Mouse (Mus musculus) megakaryocyte, embryonic 14.5 days (primary cell): ENCODE measurements at regions not wholly inside any gene's neighbourhood (a gene's known extent, or its start where the extent isn't known, plus 50 kb on each side); places are given as distances from the start of the nearest gene placed in this dataset.

Experiments
- H3K27me3 ChIP-seq: replicated peaks from 2 replicates; pipeline ENCODE3; 2012; ENCODE audit warnings: inconsistent platforms
- H3K36me3 ChIP-seq: replicated peaks from 2 replicates; pipeline ENCODE3; 2012; ENCODE audit warnings: low read length, inconsistent platforms, mixed read lengths
- H3K4me1 ChIP-seq: 2 replicates; pipeline ENCODE4 v1.6.1; 2012; ENCODE audit warnings: inconsistent platforms
- H3K4me3 ChIP-seq: replicated peaks from 2 replicates; pipeline ENCODE3; 2012; ENCODE audit warnings: moderate library complexity, mild to moderate bottlenecking, inconsistent platforms
- H3K9me3 ChIP-seq: 2 replicates; pipeline ENCODE4 v1.6.1; 2012; ENCODE audit warnings: inconsistent platforms
- FLI1 ChIP-seq: IDR thresholded peaks from 2 replicates; pipeline ENCODE4 v1.6.1; 2012; ENCODE audit warnings: low read length, inconsistent platforms, mixed read lengths
- GATA1 ChIP-seq: IDR thresholded peaks from 3 replicates; pipeline ENCODE4 v1.6.1; 2012; ENCODE audit warnings: mixed read lengths, low read length, inconsistent platforms, borderline replicate concordance

- Histone ChIP-seq H3K27me3 (no peaks in the 10 kb centered on the region), H3K36me3 (no peaks in the 10 kb centered on the region), H3K4me3 (no peak overlapping the region), H3K4me1 (no peaks in the 10 kb centered on the region), H3K9me3 (peaks cover 5% of the 10 kb centered on the region; the same call in 1 of the 2 replicates)
- TF ChIP-seq GATA1: no peak
- TF ChIP-seq FLI1: no peak
Observed at GRCm38 (mm10) chr7:95852630-95853029, 318.4 kb upstream of the Tenm4 start.

- peaks cover 5% of the 10 kb centered on the region; the same call in 1 of the 2 replicates for H3K9me3 ChIP-seq
- no peak for TF ChIP-seq FLI1
- no peak for TF ChIP-seq GATA1
- H3K4me3 ChIP-seq: peak overlapping the region; percentile 5
- no peaks in the 10 kb centered on the region for H3K36me3 ChIP-seq
- H3K4me1 ChIP-seq: no peaks in the 10 kb centered on the region
- H3K27me3 ChIP-seq: no peaks in the 10 kb centered on the region
Observed at GRCm38 (mm10) chr7:95853225-95853812, 317.7 kb upstream of the Tenm4 start.

DNA sequence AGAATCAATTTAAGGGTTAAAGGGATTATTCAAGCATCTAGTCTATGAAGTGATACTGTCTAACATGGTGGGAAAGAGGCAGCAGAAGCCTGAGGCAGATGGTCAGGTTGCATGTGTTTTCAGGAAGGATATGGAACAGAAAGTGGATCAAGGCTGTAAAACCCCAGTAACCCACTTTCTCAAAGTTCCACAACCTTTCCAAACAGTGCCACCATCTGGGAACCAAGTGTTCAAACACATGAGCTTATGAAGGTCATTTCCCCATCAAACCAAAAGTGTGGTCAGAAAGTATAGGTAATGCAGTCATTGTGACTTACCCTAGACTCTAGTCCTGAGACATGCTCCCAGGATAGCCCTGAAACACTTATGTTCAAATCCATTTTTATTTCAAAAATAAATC is 312.8 kb upstream of the Tenm4 start:
- H3K9me3 ChIP-seq: no peaks in the 10 kb centered on the region; the same call in 1 of the 2 replicates
- H3K4me1 ChIP-seq: no peaks in the 10 kb centered on the region
- no peak overlapping the region for H3K4me3 ChIP-seq
- H3K27me3 ChIP-seq: no peaks in the 10 kb centered on the region
- H3K36me3 ChIP-seq: no peaks in the 10 kb centered on the region
- TF ChIP-seq FLI1 (no peak), GATA1 (no peak)

DNA sequence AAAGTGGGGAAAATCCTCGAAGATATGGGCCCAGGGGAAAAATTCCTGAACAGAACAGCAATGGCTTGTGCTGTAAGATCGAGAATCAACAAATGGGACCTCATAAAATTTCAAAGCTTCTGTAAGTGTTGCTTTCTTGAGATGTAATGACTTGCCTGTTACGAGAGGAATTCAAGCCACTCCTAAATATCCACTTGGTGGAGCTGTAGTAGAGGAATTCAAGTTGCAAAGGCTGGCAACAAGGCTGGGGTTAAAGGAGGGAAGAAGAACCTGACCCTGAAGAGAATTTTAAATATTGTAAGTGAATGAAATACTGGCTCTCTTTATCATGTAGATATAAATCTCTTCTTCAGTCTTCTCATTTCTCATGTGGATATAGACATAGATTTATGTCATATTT is 306.8 kb upstream of the Tenm4 start:
- Histone ChIP-seq H3K4me1 (no peaks in the 10 kb centered on the region), H3K9me3 (peaks cover 9% of the 10 kb centered on the region), H3K27me3 (no peaks in the 10 kb centered on the region), H3K4me3 (no peak overlapping the region), H3K36me3 (no peaks in the 10 kb centered on the region)
- TF ChIP-seq FLI1: no peak
- TF ChIP-seq GATA1: no peak

DNA sequence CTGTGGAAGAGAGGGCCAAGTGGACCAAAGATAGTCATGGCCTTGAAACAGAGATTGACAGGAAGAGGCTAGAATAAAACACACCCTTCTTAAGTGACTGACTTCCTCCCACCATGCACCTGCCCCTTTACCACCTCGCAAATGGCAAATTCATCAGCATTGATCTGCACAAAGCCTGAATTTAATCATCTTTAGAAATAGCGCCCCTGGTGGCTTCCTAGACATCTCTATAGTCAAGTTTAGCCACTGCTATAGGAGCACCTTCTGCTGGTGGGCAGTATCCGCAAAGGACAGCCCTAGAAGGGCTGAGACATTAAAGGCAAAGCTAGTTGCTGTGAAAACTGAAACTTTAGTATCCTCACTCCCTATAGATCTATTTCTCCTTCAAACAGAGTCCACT is 305.8 kb upstream of the Tenm4 start:
- peaks cover 12% of the 10 kb centered on the region for H3K9me3 ChIP-seq

DNA sequence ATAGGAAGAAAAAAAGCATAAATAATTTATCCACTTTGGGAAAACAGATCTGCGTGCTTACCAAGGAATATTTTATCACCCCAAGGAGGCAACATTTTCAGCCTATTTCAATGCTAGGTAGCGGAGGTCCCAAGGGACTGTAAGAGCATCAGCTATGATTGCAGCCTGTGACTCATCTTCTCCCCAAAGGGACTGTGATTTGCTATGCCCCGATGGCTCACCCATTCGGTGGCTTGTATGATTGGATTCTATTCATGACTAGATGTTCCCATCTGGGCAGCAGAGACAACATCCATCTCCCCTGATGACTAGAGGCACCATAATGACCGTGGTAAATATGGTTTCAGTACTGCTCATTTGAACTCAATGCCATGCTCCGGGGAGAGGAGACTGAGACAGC is 302.3 kb upstream of the Tenm4 start:
- H3K9me3 ChIP-seq: peaks cover 17% of the 10 kb centered on the region
- H3K36me3 ChIP-seq: no peaks in the 10 kb centered on the region
- no peak overlapping the region for H3K4me3 ChIP-seq
- H3K4me1 ChIP-seq: no peaks in the 10 kb centered on the region
- H3K27me3 ChIP-seq: no peaks in the 10 kb centered on the region
- TF ChIP-seq GATA1: no peak
- no peak for TF ChIP-seq FLI1

More for the DNA sequence above, 305.8 kb upstream of the Tenm4 start:
- TF ChIP-seq GATA1 (no peak), FLI1 (no peak)
- Histone ChIP-seq H3K4me3 (no peak overlapping the region), H3K27me3 (no peaks in the 10 kb centered on the region), H3K4me1 (no peaks in the 10 kb centered on the region), H3K36me3 (no peaks in the 10 kb centered on the region)

DNA sequence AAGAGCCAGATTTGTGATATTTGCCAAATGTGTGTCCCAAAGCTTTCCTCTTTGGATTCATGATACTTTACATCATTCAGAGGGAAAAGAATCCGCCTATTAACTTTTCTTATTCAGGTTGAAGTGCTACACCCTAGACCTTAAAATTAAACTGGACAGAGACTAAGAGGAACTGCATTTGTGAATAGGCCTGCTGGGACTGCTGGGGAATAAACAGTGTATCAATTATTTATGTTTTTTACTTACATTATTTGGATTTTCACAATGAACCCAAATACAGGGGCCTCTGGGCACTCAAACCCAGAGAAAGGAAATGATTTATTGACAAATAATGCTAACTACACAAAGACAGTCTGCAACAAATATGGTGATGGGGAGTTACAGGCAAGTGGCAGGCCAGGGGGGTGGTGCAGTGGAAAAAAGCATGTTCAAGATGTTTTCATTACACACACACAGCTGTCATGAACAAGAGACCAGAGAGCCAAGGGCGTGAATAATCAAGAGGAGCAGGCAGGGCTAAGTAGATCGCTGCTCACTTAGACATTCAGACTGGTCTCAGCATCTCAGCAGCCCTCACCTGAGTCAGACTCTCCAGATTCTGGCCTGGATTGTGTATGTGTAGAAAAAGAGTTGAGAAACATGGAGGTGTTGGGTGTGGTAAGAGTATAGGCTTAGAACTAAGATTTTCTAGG is 290.3 kb upstream of the Tenm4 start:
- Histone ChIP-seq H3K27me3 (no peaks in the 10 kb centered on the region), H3K36me3 (no peaks in the 10 kb centered on the region), H3K4me1 (no peaks in the 10 kb centered on the region), H3K4me3 (no peak overlapping the region), H3K9me3 (peaks cover 13% of the 10 kb centered on the region; the same call in 1 of the 2 replicates)
- TF ChIP-seq GATA1 (no peak), FLI1 (no peak)

GRCm38 (mm10) chr7:95901524-95901923 is 269.5 kb upstream of the Tenm4 start:
- Histone ChIP-seq H3K9me3 (no peaks in the 10 kb centered on the region), H3K36me3 (no peaks in the 10 kb centered on the region), H3K27me3 (no peaks in the 10 kb centered on the region), H3K4me3 (no peak overlapping the region), H3K4me1 (no peaks in the 10 kb centered on the region)
- TF ChIP-seq FLI1 (no peak), GATA1 (no peak)

- no peak overlapping the region for H3K4me3 ChIP-seq
- no peaks in the 10 kb centered on the region for H3K4me1 ChIP-seq
- no peaks in the 10 kb centered on the region for H3K27me3 ChIP-seq
- H3K9me3 ChIP-seq: peaks cover 20% of the 10 kb centered on the region
- no peak for TF ChIP-seq FLI1
- no peak for TF ChIP-seq GATA1
- no peaks in the 10 kb centered on the region for H3K36me3 ChIP-seq
Observed at GRCm38 (mm10) chr7:95914406-95915080, 256.5 kb upstream of the Tenm4 start.

DNA sequence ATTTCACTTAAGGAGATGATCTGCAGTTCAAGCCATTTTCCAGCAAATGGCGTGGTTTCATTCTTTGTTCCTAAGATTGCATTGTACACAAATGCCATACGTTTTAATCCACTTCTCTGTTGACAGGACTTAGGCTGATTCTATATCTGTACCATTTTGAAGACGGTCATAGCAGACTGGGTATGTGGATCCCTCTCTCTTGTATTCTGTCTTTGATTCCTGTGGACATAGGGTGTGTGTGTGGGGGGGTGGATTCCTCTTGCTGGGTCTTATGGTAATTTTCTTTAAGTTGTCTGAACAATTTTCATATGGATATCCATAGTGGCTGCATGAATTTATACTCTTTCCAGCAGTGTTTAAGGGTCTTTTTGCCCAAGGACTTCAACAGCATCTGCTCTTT is 251.1 kb upstream of the Tenm4 start:
- no peak for TF ChIP-seq GATA1
- no peak for TF ChIP-seq FLI1
- Histone ChIP-seq H3K36me3 (no peaks in the 10 kb centered on the region), H3K27me3 (no peaks in the 10 kb centered on the region), H3K4me3 (no peak overlapping the region), H3K9me3 (no peaks in the 10 kb centered on the region), H3K4me1 (no peaks in the 10 kb centered on the region)
